11 mouse cellular contexts compared by ENCODE assay signal in the genomic region with DNA sequence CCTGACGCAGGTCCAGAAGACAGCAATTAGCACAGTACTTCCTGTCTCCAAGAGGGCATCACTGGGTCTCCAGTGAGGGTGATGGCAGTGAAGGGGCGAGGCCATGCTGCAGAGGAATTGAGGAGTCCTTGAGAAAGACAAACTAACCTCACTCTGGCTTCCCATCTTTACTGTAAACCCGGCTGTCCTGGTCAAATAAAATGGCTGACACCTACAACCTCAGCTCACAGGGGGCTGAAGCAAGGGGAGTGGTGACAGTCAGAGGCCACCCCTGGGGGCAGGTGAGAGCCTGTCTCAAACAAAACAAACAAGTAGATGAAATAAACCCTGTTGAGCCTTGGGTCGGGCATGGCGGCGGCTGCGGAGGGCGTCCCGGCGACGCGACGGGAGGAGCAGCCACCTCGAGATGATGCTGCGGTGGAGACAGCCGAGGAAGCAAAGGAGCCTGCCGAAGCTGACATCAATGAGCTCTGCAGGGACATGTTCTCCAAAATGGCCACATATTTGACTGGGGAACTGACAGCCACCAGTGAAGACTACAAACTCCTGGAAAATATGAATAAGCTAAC. TPM values are rescaled to one million over a fixed set of nuclear protein-coding genes. Genes with fewer than 3 reads are reported as not detected.
A peak's percentile ranks its signal among the peaks of the same experiment; 100 is the strongest.
DNase-seq lines count a peak whose midpoint lies in the region; ATAC-seq lines count a peak whose summit lies in the region.
"Had no signal": no experiment of that assay in that cellular context is flagged by ENCODE, and none has a peak within 500 bp of the region (broad histone marks: within the 10 kb centered on the region; RNA-seq: fewer than 3 reads in every experiment).

No protein-coding gene starts in this region.

- peaks cover 28% of the 10 kb centered on the region for H3K4me1 ChIP-seq in heart, embryonic 12.5 days (replicated peaks)
- no peaks in the 10 kb centered on the region for H3K4me1 ChIP-seq in embryonic facial prominence, embryonic 11.5 days (ENCODE audit: control insufficient read depth, insufficient read depth, low read length)
- peaks cover 3% of the 10 kb centered on the region; the same call in 1 of the 2 replicates for H3K4me1 ChIP-seq in liver, embryonic 16.5 days (ENCODE audit: control insufficient read depth, low read depth, low read length)
- H3K4me1 ChIP-seq in midbrain, embryonic 14.5 days (ENCODE audit: control insufficient read depth, insufficient read depth, low read length) = peaks cover 3% of the 10 kb centered on the region; the same call in 1 of the 2 replicates

- no peak overlapping the region for H3K27ac ChIP-seq in heart, embryonic 12.5 days (ENCODE audit: poor library complexity, severe bottlenecking)
- no peak overlapping the region for H3K27ac ChIP-seq in embryonic facial prominence, embryonic 11.5 days (replicated peaks; ENCODE audit: low read depth, low read length)
- H3K27ac ChIP-seq in liver, embryonic 16.5 days (ENCODE audit: low read length) = no peak overlapping the region
- H3K27ac ChIP-seq in midbrain, embryonic 14.5 days (replicated peaks; ENCODE audit: low read depth, low read length) = no peak overlapping the region
- H3K27ac ChIP-seq: forebrain, embryonic 15.5 days had no signal

- 43% methylated on average over 17 of the region's 17 CpGs for WGBS in heart, embryonic 12.5 days
- 62% methylated on average over 17 of the region's 17 CpGs for WGBS in embryonic facial prominence, embryonic 11.5 days
- WGBS in liver, embryonic 16.5 days (ENCODE audit: insufficient replicate concordance) = 32% methylated on average over 17 of the region's 17 CpGs
- 75% methylated on average over 17 of the region's 17 CpGs for WGBS in midbrain, embryonic 14.5 days

- no peak for ATAC-seq in heart, embryonic 12.5 days (ENCODE audit: insufficient number of reproducible peaks, low FRiP score)
- ATAC-seq in embryonic facial prominence, embryonic 11.5 days (replicated peaks; ENCODE audit: insufficient number of reproducible peaks, low FRiP score, low TSS enrichment, low read depth) = no peak
- 0 out of 2 replicates have a peak, but pooled peaks have one; percentile 35 for ATAC-seq in liver, embryonic 16.5 days (ENCODE audit: low read depth)
- ATAC-seq in midbrain, embryonic 14.5 days (ENCODE audit: low FRiP score, low TSS enrichment) = no peak
- ATAC-seq: forebrain, embryonic 15.5 days had no signal

- no peaks in the 10 kb centered on the region for H3K9me3 ChIP-seq in heart, embryonic 12.5 days (replicated peaks)
- no peaks in the 10 kb centered on the region for H3K9me3 ChIP-seq in embryonic facial prominence, embryonic 11.5 days (replicated peaks; ENCODE audit: control insufficient read depth, low read length)
- no peaks in the 10 kb centered on the region for H3K9me3 ChIP-seq in liver, embryonic 16.5 days (replicated peaks; ENCODE audit: control insufficient read depth, low read length)
- no peaks in the 10 kb centered on the region for H3K9me3 ChIP-seq in midbrain, embryonic 14.5 days (ENCODE audit: control insufficient read depth, low read length)
- H3K9me3 ChIP-seq: forebrain, embryonic 15.5 days had no signal

- H3K9ac ChIP-seq in heart, embryonic 12.5 days = peak overlapping the region; percentile 48; the same call in 1 of the 2 replicates
- 0 out of 2 replicates have a peak overlapping the region, but pooled peaks have one; percentile 13 for H3K9ac ChIP-seq in embryonic facial prominence, embryonic 11.5 days (replicated peaks; ENCODE audit: low read length)
- H3K9ac ChIP-seq in liver, embryonic 16.5 days (ENCODE audit: low read depth, low read length) = no peak overlapping the region
- H3K9ac ChIP-seq in midbrain, embryonic 14.5 days (replicated peaks; ENCODE audit: low read length) = no peak overlapping the region
- H3K9ac ChIP-seq: forebrain, embryonic 15.5 days had no signal

- no peaks in the 10 kb centered on the region for H3K36me3 ChIP-seq in heart, embryonic 12.5 days
- no peaks in the 10 kb centered on the region for H3K36me3 ChIP-seq in embryonic facial prominence, embryonic 11.5 days (replicated peaks; ENCODE audit: control insufficient read depth, insufficient read depth, low read depth, low read length)
- H3K36me3 ChIP-seq in liver, embryonic 16.5 days (ENCODE audit: control insufficient read depth, insufficient read depth) = no peaks in the 10 kb centered on the region
- no peaks in the 10 kb centered on the region for H3K36me3 ChIP-seq in midbrain, embryonic 14.5 days (ENCODE audit: control insufficient read depth, insufficient read depth, low read length)
- H3K36me3 ChIP-seq: forebrain, embryonic 15.5 days had no signal

- H3K27me3 ChIP-seq in heart, embryonic 12.5 days (replicated peaks) = no peaks in the 10 kb centered on the region
- no peaks in the 10 kb centered on the region for H3K27me3 ChIP-seq in embryonic facial prominence, embryonic 11.5 days (ENCODE audit: control insufficient read depth, insufficient read depth, low read length)
- no peaks in the 10 kb centered on the region for H3K27me3 ChIP-seq in liver, embryonic 16.5 days (ENCODE audit: control insufficient read depth, insufficient read depth, low read depth, low read length)
- no peaks in the 10 kb centered on the region for H3K27me3 ChIP-seq in midbrain, embryonic 14.5 days (ENCODE audit: control insufficient read depth, insufficient read depth, low read length)
- H3K27me3 ChIP-seq: forebrain, embryonic 15.5 days had no signal

- peak overlapping the region; percentile 44 for H3K4me3 ChIP-seq in heart, embryonic 12.5 days
- H3K4me3 ChIP-seq in embryonic facial prominence, embryonic 11.5 days (ENCODE audit: low read depth, low read length) = no peak overlapping the region
- peak overlapping the region; percentile 40 for H3K4me3 ChIP-seq in liver, embryonic 16.5 days (ENCODE audit: low read depth, low read length)
- no peak overlapping the region for H3K4me3 ChIP-seq in midbrain, embryonic 14.5 days (replicated peaks; ENCODE audit: low read depth, low read length)
- H3K4me3 ChIP-seq: forebrain, embryonic 15.5 days had no signal

- peak overlapping the region; percentile 63 for H3K4me2 ChIP-seq in heart, embryonic 12.5 days
- peak overlapping the region; percentile 13; the same call in 1 of the 2 replicates for H3K4me2 ChIP-seq in embryonic facial prominence, embryonic 11.5 days (ENCODE audit: low read depth, low read length)
- peak overlapping the region; percentile 58 for H3K4me2 ChIP-seq in liver, embryonic 16.5 days (ENCODE audit: low read depth, low read length)
- H3K4me2 ChIP-seq in midbrain, embryonic 14.5 days (ENCODE audit: low read length) = no peak overlapping the region
- H3K4me2 ChIP-seq: forebrain, embryonic 15.5 days had no signal

- DNase-seq in heart, adult 9 months (ENCODE audit: low spot score in 2 of 2) = no peak
- DNase-seq in embryonic facial prominence, embryonic 11.5 days (ENCODE audit: low spot score) = no peak
- DNase-seq in heart, postnatal 4 days = peak; percentile 9
- no peak for DNase-seq in midbrain, embryonic 14.5 days
- DNase-seq in cerebellum, adult 11 months = no peak
- no peak for DNase-seq in adrenal gland, adult (ENCODE audit: inconsistent age in 2 of 2, low spot score in 1 of 2)
- DNase-seq: cerebellum, adult 11-12 months; spleen, adult 18-20 months had no signal

RNA-seq across cellular contexts. Expression of gene Cacnb4, which starts 57.1 kb away (rescaled TPM):
- 0.32 and 0.41 TPM in 2 replicates for polyA plus RNA-seq in heart, embryonic 12.5 days (2016; fragmentation: Nextera tagmentation; extraction: Ambion mirVana)
- 0.86 and 0.95 TPM in 2 replicates for polyA plus RNA-seq in embryonic facial prominence, embryonic 11.5 days (2014; fragmentation: Nextera tagmentation; extraction: Ambion mirVana)
- 1 to 10 TPM in 1 of 2 experiments, under 1 TPM in 1; 0.72 to 1.0 TPM for total RNA-seq in heart, postnatal 4 days (2021)
- 0.12 and 0.21 TPM in 2 replicates for polyA plus RNA-seq in liver, embryonic 16.5 days (2015; fragmentation: Nextera tagmentation; extraction: Ambion mirVana)
- polyA plus RNA-seq in midbrain, embryonic 14.5 days (2014; fragmentation: Nextera tagmentation; extraction: Ambion mirVana) = 16.3 and 18.0 TPM in 2 replicates

Comparison
In these comparisons a context has a peak if more than half of its experiments do, and no peak if none do; other contexts are left out.
1. H3K4me3 ChIP-seq: peak in heart, embryonic 12.5 days (single experiment) and liver, embryonic 16.5 days (single experiment); none in embryonic facial prominence, embryonic 11.5 days (single experiment) and midbrain, embryonic 14.5 days (single experiment).
2. H3K9ac ChIP-seq: peak in heart, embryonic 12.5 days (single experiment) and embryonic facial prominence, embryonic 11.5 days (single experiment); none in liver, embryonic 16.5 days (single experiment) and midbrain, embryonic 14.5 days (single experiment).